Mouse (Mus musculus) kidney, embryonic 14.5 days (tissue): ENCODE results near the gene Cdhr2. TPM values are rescaled to one million over a fixed set of nuclear protein-coding genes. Genes with fewer than 3 reads are reported as not detected.

Source experiments
- ATAC-seq: fragments of 200-750 bp; cut with Nextera tagmentation; 2 replicates; pipeline ENCODE4 v1.8.0; 2017; ENCODE audit warnings: moderate number of reproducible peaks, mild to moderate bottlenecking, moderate TSS enrichment, moderate library complexity; ENCODE audit not compliant: low FRiP score, low TSS enrichment
- H3K27ac ChIP-seq: fragments of 300-500 bp; sonication (generic); 2 replicates; pipeline ENCODE4 v1.5.1; 2014; ENCODE audit warnings: low read depth, mild to moderate bottlenecking, low read length, moderate library complexity, mixed read lengths
- H3K27me3 ChIP-seq: fragments of 300-500 bp; sonication (generic); 2 replicates; pipeline ENCODE4 v1.6.1; 2014; ENCODE audit warnings: mild to moderate bottlenecking, low read length; ENCODE audit not compliant: control insufficient read depth, insufficient read depth
- H3K36me3 ChIP-seq: fragments of 300-500 bp; sonication (generic); 2 replicates; pipeline ENCODE4 v1.6.1; 2014; ENCODE audit warnings: low read length, mixed read lengths; ENCODE audit not compliant: control insufficient read depth, insufficient read depth
- H3K4me1 ChIP-seq: fragments of 300-500 bp; sonication (generic); 2 replicates; pipeline ENCODE4 v1.6.1; 2014; ENCODE audit warnings: low read length, mixed read lengths; ENCODE audit not compliant: control insufficient read depth, insufficient read depth
- H3K4me2 ChIP-seq: fragments of 300-500 bp; sonication (generic); replicated peaks from 2 replicates; pipeline ENCODE4 v1.6.1; 2014; ENCODE audit warnings: low read depth, mild to moderate bottlenecking, low read length
- H3K4me3 ChIP-seq: fragments of 300-500 bp; sonication (generic); 2 replicates; pipeline ENCODE4 v1.5.1; 2014; ENCODE audit warnings: mild to moderate bottlenecking, low read length
- H3K9ac ChIP-seq: fragments of 300-500 bp; sonication (generic); 2 replicates; pipeline ENCODE4 v1.6.1; 2014; ENCODE audit warnings: low read depth, mild to moderate bottlenecking, low read length, moderate library complexity
- H3K9me3 ChIP-seq: fragments of 300-500 bp; sonication (generic); 2 replicates; pipeline ENCODE4 v1.6.1; 2016; ENCODE audit warnings: low read length; ENCODE audit not compliant: control insufficient read depth
- WGBS: fragments of 180-500 bp; shearing (Covaris S2); extraction: QIAGEN DNeasy Blood & Tissue Kit; methylation state at CpG from one replicate; pipeline ENCODE4 v1.1.7; 2014; 5-methylcytosine and 5-hydroxymethylcytosine counted together
- polyA plus RNA-seq: library from polyadenylated mRNA; unstranded; fragments of >200 nt; fragmentation: Nextera tagmentation; extraction: Ambion mirVana; gene quantifications from 2 replicates; pipeline ENCODE4 v1.2.1, GENCODE M21; 2014

Gene Cdhr2
- polyA plus RNA-seq, 1 experiment from 2014 or later: 1.9 TPM

- Histone ChIP-seq H3K36me3 (no peaks in the 10 kb centered on the region), H3K27ac (no peak overlapping the region), H3K27me3 (peaks cover 44% of the 10 kb centered on the region), H3K4me2 (no peak overlapping the region), H3K4me3 (no peak overlapping the region), H3K4me1 (peaks cover 7% of the 10 kb centered on the region; the same call in 1 of the 2 replicates), H3K9me3 (no peaks in the 10 kb centered on the region), H3K9ac (no peak overlapping the region)
- 71% methylated on average over 8 of the region's 8 CpGs for WGBS
- no peak for ATAC-seq
Measured at GRCm38 (mm10) chr13:54760164-54760795, 59.0 kb downstream of the Cdhr2 start.

GRCm38 (mm10) chr13:54760906-54761305, 59.6 kb downstream of the Cdhr2 start:
- Histone ChIP-seq H3K4me1 (peaks cover 7% of the 10 kb centered on the region; the same call in 1 of the 2 replicates), H3K9me3 (no peaks in the 10 kb centered on the region), H3K4me2 (no peak overlapping the region), H3K9ac (no peak overlapping the region), H3K4me3 (no peak overlapping the region), H3K36me3 (no peaks in the 10 kb centered on the region), H3K27me3 (peaks cover 45% of the 10 kb centered on the region), H3K27ac (no peak overlapping the region)
- 77% methylated on average over 7 of the region's 7 CpGs for WGBS
- ATAC-seq: no peak

- Histone ChIP-seq H3K36me3 (no peaks in the 10 kb centered on the region), H3K27ac (no peak overlapping the region), H3K4me1 (0 out of 2 replicates have a peak, but pooled peaks cover 3% of the 10 kb centered on the region), H3K9ac (no peak overlapping the region), H3K27me3 (peaks cover 44% of the 10 kb centered on the region), H3K9me3 (peaks cover under 1% of the 10 kb centered on the region; the same call in 1 of the 2 replicates), H3K4me2 (peak overlapping the region; percentile 37), H3K4me3 (peak overlapping the region; percentile 29)
- 5% methylated on average over 44 of the region's 44 CpGs for WGBS
- no peak for ATAC-seq
Measured at GRCm38 (mm10) chr13:54765281-54766191, 64.3 kb downstream of the Cdhr2 start.

- peak; percentile 62; the same call in 1 of the 2 replicates for ATAC-seq
- 2% methylated on average over 27 of the region's 35 CpGs for WGBS
- H3K27ac ChIP-seq: no peak within 1 kb of the TSS
- H3K9ac ChIP-seq: no peak within 1 kb of the TSS
- H3K4me3 ChIP-seq: peak within 1 kb of the TSS; percentile 29
- peak within 1 kb of the TSS; percentile 37 for H3K4me2 ChIP-seq
- H3K36me3 ChIP-seq: no peaks in the 10 kb centered on the region
- peaks cover 4% of the 10 kb centered on the region; the same call in 1 of the 2 replicates for H3K9me3 ChIP-seq
- 0 out of 2 replicates have a peak, but pooled peaks cover 3% of the 10 kb centered on the region for H3K4me1 ChIP-seq
- H3K27me3 ChIP-seq: peaks cover 44% of the 10 kb centered on the region
Measured at GRCm38 (mm10) chr13:54766192-54766768, 65.0 kb downstream of the Cdhr2 start, which contains the start of gene Sncb. Gene Sncb (minus strand): TSS chr13:54766595.

GRCm38 (mm10) chr13:54767012-54767411, 65.8 kb downstream of the Cdhr2 start:
- H3K4me1 ChIP-seq: 0 out of 2 replicates have a peak, but pooled peaks cover 3% of the 10 kb centered on the region
- H3K4me2 ChIP-seq: no peak overlapping the region
- H3K9ac ChIP-seq: no peak overlapping the region
- H3K4me3 ChIP-seq: no peak overlapping the region
- H3K9me3 ChIP-seq: peaks cover 4% of the 10 kb centered on the region; the same call in 1 of the 2 replicates
- no peak overlapping the region for H3K27ac ChIP-seq
- H3K36me3 ChIP-seq: no peaks in the 10 kb centered on the region
- no peak for ATAC-seq
- H3K27me3 ChIP-seq: peaks cover 44% of the 10 kb centered on the region
- WGBS: 79% methylated on average over 4 of the region's 4 CpGs

GRCm38 (mm10) chr13:54780592-54780991, 79.3 kb downstream of the Cdhr2 start:
- WGBS: 76% methylated on average over 3 of the region's 3 CpGs
- Histone ChIP-seq H3K36me3 (no peaks in the 10 kb centered on the region), H3K27ac (no peak overlapping the region), H3K9ac (no peak overlapping the region), H3K9me3 (no peaks in the 10 kb centered on the region; the same call in 1 of the 2 replicates), H3K4me1 (no peaks in the 10 kb centered on the region), H3K4me3 (no peak overlapping the region), H3K27me3 (no peaks in the 10 kb centered on the region), H3K4me2 (no peak overlapping the region)
- no peak for ATAC-seq

- WGBS: 83% methylated on average over 3 of the region's 3 CpGs
Measured at GRCm38 (mm10) chr13:54781086-54781485, 79.8 kb downstream of the Cdhr2 start.

GRCm38 (mm10) chr13:54783235-54783634, 82.0 kb downstream of the Cdhr2 start:
- Histone ChIP-seq H3K9ac (no peak overlapping the region), H3K27ac (no peak overlapping the region), H3K36me3 (no peaks in the 10 kb centered on the region), H3K9me3 (no peaks in the 10 kb centered on the region), H3K27me3 (no peaks in the 10 kb centered on the region), H3K4me1 (no peaks in the 10 kb centered on the region), H3K4me3 (no peak overlapping the region), H3K4me2 (no peak overlapping the region)
- 43% methylated on average over 2 of the region's 2 CpGs for WGBS
- ATAC-seq: no peak

More at GRCm38 (mm10) chr13:54781086-54781485, 79.8 kb downstream of the Cdhr2 start:
- no peak overlapping the region for H3K27ac ChIP-seq
- no peak overlapping the region for H3K4me2 ChIP-seq
- H3K9ac ChIP-seq: no peak overlapping the region
- no peak for ATAC-seq
- no peaks in the 10 kb centered on the region for H3K4me1 ChIP-seq
- no peak overlapping the region for H3K4me3 ChIP-seq
- no peaks in the 10 kb centered on the region for H3K27me3 ChIP-seq
- no peaks in the 10 kb centered on the region; the same call in 1 of the 2 replicates for H3K9me3 ChIP-seq
- no peaks in the 10 kb centered on the region for H3K36me3 ChIP-seq
